Mouse (Mus musculus): ENCODE results near the gene Boc. TPM values are rescaled to one million over a fixed set of nuclear protein-coding genes. Genes with fewer than 3 reads are reported as not detected.

The Boc gene
- polyA plus RNA-seq, 1 experiment from 2014 or later: 30.8 TPM

DNA sequence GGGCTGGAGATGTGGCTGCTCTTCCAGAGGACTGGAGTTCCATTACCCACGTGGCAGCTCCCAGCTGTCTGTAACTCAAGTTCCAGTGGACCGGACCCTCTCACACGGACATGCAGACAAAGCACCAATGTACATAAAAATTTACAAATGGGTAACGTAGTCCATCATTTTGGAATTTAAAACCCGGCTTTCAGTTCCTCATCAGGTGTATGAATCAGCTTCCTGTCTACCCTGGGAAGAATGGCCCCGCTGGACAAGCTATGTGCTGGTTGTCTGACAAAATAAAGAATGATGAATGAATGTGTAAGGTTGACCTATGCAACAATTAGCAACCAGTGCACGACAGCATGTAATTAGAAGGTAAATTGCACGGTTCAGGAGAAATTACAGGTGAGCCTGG lies 5.7 kb upstream of the Boc start:
- no peak for DNase-seq (ENCODE audit: low spot score)
- H3K27ac ChIP-seq (replicated peaks): peak overlapping the region; percentile 82
- no peaks in the 10 kb centered on the region for H3K27me3 ChIP-seq (ENCODE audit: low read depth, poor library complexity, severe bottlenecking)
- H3K4me3 ChIP-seq: no peak overlapping the region
- H3K36me3 ChIP-seq: no peaks in the 10 kb centered on the region
- no peaks in the 10 kb centered on the region for H3K9me3 ChIP-seq (replicated peaks)
- WGBS: 85% methylated on average over 8 of the region's 8 CpGs
- peaks cover 51% of the 10 kb centered on the region for H3K4me1 ChIP-seq

DNA sequence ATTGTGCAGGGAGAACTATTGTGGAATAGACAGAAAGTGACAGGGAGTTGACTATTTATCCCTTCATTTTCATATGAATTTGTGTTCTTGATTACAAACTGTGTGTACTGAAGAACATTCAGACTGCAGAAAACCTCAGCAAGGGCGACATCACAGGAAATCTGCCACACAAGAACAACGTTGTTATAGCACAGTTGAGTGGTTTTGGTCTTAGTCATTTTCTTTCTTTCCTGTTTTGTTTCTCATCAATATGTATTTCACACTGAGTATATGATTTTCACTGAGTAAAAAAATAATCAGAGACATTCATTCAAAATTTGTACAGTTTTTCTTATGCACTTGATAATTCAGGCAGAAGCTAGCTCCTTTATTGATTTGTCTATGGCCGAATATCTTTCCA lies 3.4 kb upstream of the Boc start:
- H3K4me3 ChIP-seq: no peak overlapping the region
- H3K36me3 ChIP-seq: no peaks in the 10 kb centered on the region
- no peak for DNase-seq (ENCODE audit: low spot score)
- H3K27me3 ChIP-seq (ENCODE audit: low read depth, poor library complexity, severe bottlenecking): no peaks in the 10 kb centered on the region
- 82% methylated on average over 3 of the region's 3 CpGs for WGBS
- H3K27ac ChIP-seq (replicated peaks): no peak overlapping the region
- peaks cover 62% of the 10 kb centered on the region for H3K4me1 ChIP-seq
- H3K9me3 ChIP-seq (replicated peaks): no peaks in the 10 kb centered on the region

DNA sequence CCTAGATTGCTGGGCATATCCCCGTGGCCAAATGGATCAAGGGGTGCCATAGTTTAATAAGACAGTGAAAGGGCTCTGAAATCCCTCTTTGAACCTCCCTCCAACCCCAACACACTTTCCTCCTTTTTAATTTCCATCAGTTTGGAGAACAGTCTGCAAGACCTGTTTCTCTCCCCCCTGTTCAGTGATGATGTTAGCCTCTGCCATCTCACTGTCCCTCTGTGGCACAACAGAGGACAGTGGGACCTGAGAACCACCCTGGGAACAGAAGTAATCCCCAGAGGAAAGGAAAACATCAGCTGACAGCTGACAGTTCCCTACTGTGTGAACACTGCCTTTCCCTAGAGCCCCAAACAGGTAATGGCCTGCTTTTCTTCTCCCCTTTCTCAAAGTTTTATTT lies 1.5 kb upstream of the Boc start:
- Histone ChIP-seq H3K4me1 (peaks cover 64% of the 10 kb centered on the region), H3K9me3 (replicated peaks) (no peaks in the 10 kb centered on the region), H3K27ac (replicated peaks) (peak overlapping the region; percentile 99), H3K36me3 (no peaks in the 10 kb centered on the region), H3K27me3 (ENCODE audit: low read depth, poor library complexity, severe bottlenecking) (no peaks in the 10 kb centered on the region), H3K4me3 (no peak overlapping the region)
- WGBS: 23% methylated on average over 1 of the region's 1 CpGs
- no peak for DNase-seq (ENCODE audit: low spot score)

DNA sequence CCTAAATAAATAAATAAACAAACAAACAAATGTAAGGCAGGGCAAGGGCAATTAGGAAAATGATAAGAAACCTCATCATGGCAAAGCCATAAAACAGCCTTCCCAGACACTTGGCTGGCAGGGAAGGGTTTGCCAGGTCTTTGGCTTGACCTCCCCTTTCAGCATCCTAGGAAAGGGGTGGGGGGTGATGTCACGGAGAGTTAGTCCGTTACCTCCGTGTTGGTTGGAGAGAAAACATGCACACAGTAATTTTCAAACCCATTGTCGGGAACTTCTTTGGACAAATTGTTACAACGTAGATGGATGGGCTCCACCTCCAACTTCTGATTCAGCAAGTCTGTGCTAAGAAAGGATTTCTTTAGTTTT lies 616 bp upstream of the Boc start:
- H3K9me3 ChIP-seq (replicated peaks): no peaks in the 10 kb centered on the region
- peak overlapping the region; percentile 99 for H3K27ac ChIP-seq (replicated peaks)
- peak overlapping the region; percentile 78 for H3K4me3 ChIP-seq
- H3K36me3 ChIP-seq: 0 out of 2 replicates have a peak, but pooled peaks cover 5% of the 10 kb centered on the region
- H3K27me3 ChIP-seq (ENCODE audit: low read depth, poor library complexity, severe bottlenecking): no peaks in the 10 kb centered on the region
- H3K4me1 ChIP-seq: peaks cover 62% of the 10 kb centered on the region
- DNase-seq (ENCODE audit: low spot score): no peak
- 8% methylated on average over 5 of the region's 5 CpGs for WGBS

DNA sequence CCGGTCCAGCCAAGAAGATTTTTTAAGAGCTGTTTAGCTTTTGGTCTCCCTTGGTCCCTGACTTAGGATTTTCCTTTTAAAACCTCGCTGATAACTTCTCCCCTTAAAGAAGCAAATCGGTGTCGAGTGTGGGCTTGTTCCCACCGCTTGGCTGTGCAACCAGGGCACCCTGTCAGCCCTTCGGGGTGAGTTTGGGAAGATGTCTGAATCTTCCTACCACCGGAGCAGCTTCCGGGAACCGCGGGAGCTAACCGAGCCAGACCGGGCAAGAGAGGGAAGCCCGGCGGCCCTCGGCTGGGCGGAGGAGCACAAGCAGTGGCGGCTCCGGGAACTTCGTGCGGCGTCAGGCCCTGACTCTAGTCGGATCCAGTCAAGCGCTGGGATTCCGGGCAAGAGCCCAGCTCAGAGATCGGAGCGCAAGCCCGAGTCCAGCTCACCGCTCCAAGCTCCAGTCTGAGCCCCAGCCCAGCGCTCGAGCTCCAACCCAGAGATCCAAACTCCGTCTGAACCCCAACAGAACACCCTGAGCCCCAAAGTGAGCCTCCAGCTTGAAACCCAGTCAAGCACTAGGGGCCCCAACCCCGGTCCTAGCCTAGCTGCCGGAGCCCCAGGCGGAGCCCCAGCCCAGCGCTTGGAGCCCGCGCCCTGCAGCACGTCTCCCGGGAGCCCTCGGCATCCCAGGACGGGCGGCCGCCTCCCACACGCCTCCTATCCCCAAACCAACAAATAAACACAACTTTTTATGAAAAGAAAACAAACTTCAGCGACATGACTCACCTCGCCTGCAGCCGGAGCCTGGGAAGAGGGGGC lies 831 bp downstream of the Boc start:
- peaks cover 75% of the 10 kb centered on the region for H3K4me1 ChIP-seq
- peak; percentile 71 for DNase-seq (ENCODE audit: low spot score)
- peak overlapping the region; percentile 99 for H3K27ac ChIP-seq (replicated peaks)
- 2% methylated on average over 47 of the region's 47 CpGs for WGBS
- H3K4me3 ChIP-seq: peak overlapping the region; percentile 78
- H3K36me3 ChIP-seq: peaks cover 18% of the 10 kb centered on the region
- H3K27me3 ChIP-seq (ENCODE audit: low read depth, poor library complexity, severe bottlenecking): no peaks in the 10 kb centered on the region
- no peaks in the 10 kb centered on the region for H3K9me3 ChIP-seq (replicated peaks)

DNA sequence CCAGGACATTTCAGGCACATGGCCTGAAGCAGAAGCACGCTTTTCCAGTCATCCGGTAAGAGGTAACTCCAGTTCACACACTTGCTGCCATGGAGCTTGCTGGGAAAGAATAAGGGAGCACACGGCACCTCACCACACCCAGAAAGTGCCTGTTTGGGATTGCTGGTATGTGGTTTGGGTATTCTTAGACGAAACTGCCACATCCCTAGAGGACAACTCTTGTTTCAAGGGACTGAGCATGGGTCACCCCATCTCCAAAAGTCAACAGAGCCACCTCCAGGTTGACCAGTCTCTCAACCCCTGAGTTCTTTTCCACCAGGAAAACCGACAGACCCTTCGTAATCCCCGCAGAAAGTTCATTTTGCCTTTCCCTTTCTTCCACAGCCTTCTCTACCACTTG lies 1.6 kb downstream of the Boc start:
- Histone ChIP-seq H3K36me3 (peaks cover 26% of the 10 kb centered on the region), H3K4me3 (peak overlapping the region; percentile 78), H3K27me3 (ENCODE audit: low read depth, poor library complexity, severe bottlenecking) (no peaks in the 10 kb centered on the region), H3K9me3 (replicated peaks) (no peaks in the 10 kb centered on the region), H3K27ac (replicated peaks) (peak overlapping the region; percentile 99), H3K4me1 (peaks cover 83% of the 10 kb centered on the region)
- DNase-seq (ENCODE audit: low spot score): no peak
- WGBS: 28% methylated on average over 7 of the region's 7 CpGs

DNA sequence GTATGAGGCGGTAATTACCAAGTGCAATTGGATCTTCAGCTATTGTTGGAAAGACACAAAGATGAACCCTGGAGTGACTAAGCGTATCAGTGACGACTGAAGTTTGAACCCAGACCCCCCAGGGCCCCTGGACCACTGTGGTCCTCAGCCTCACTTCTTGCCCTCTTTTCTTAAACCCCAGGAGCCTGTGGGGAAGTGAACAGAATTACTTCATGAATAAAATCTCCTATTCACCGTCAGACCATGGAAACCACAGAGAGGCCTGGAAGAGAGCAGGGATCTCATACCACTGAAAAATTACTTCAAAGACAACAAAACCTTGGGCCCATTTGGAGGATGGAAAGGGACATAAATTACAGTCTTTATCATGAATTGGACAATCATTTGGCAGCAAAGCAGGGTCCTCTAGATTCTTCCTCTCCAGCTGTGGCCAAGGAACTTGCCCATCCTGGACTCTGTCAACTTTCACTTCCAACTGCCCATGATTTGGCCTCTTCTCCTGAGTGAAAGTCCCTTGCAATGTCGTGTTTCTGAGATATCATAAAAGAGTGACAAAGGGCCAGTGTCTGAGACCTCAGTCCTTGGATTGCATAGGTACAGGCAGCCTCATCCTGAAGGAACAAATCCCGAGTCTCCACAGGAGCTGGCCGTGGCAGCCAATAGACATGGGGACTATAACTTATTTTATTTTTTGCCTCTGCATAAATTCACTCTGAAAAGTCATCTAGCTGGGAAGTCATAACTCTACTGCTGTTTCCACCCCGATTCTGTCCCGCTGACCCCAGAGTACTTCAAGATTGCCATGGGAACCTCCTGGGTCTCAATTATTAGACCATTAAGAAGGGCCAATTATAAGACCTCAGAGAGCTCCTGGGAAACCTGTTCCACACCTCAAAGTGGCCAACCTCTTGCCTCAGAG lies 2.6 kb downstream of the Boc start:
- Histone ChIP-seq H3K27ac (replicated peaks) (peak overlapping the region; percentile 99), H3K4me1 (peaks cover 93% of the 10 kb centered on the region), H3K36me3 (peaks cover 36% of the 10 kb centered on the region), H3K27me3 (ENCODE audit: low read depth, poor library complexity, severe bottlenecking) (no peaks in the 10 kb centered on the region), H3K9me3 (replicated peaks) (no peaks in the 10 kb centered on the region), H3K4me3 (peak overlapping the region; percentile 78)
- DNase-seq (ENCODE audit: low spot score): peak; percentile 15
- 39% methylated on average over 9 of the region's 9 CpGs for WGBS

DNA sequence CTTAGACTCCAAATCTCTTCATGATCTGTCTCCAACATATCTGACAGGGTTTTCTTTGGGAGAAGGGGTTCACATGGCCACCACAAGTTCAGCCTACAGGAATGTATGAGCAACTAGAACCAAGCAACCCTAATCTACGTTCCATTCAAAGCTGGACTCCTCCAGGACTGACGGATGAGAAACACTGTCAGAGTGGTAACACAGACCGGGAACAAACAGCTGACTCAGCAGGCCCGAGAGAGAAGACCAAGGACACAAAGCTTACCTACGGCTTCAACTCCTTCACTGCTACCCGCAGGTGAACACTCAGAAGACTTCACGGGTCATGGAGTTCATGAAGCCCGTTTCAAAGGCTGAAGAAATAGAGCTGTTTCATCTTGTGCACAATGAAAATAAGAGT lies 4.8 kb downstream of the Boc start:
- peaks cover 93% of the 10 kb centered on the region for H3K4me1 ChIP-seq
- peak; percentile 9 for DNase-seq (ENCODE audit: low spot score)
- no peaks in the 10 kb centered on the region for H3K9me3 ChIP-seq (replicated peaks)
- peaks cover 58% of the 10 kb centered on the region for H3K36me3 ChIP-seq
- H3K27me3 ChIP-seq (ENCODE audit: low read depth, poor library complexity, severe bottlenecking): no peaks in the 10 kb centered on the region
- WGBS: 79% methylated on average over 8 of the region's 8 CpGs
- H3K4me3 ChIP-seq: peak overlapping the region; percentile 45; the same call in 1 of the 2 replicates
- H3K27ac ChIP-seq (replicated peaks): no peak overlapping the region; the same call in 1 of the 2 replicates

DNA sequence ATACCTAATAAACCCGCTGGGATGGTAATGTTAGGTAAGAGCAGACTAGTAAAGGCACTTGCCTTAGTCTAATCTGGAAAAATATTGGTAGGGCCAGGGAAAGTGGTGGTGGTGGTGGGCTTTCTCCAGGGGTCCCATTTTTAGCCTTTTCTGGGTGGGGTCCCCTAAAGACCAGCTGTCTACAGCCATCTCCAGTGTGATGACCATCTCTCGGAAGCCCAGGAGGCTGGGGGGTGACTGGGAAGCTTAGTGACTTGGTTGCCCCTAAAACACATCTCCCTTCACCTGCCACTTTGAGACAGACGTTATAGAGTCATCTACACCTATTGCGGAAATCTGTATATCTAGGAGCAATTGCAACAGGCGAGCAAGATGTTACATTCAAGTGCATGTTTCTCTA lies 6.0 kb downstream of the Boc start:
- DNase-seq (ENCODE audit: low spot score): no peak
- WGBS: 83% methylated on average over 5 of the region's 5 CpGs
- peaks cover 93% of the 10 kb centered on the region for H3K4me1 ChIP-seq
- H3K36me3 ChIP-seq: peaks cover 69% of the 10 kb centered on the region
- H3K27me3 ChIP-seq (ENCODE audit: low read depth, poor library complexity, severe bottlenecking): no peaks in the 10 kb centered on the region
- H3K9me3 ChIP-seq (replicated peaks): no peaks in the 10 kb centered on the region
- peak overlapping the region; percentile 45; the same call in 1 of the 2 replicates for H3K4me3 ChIP-seq
- H3K27ac ChIP-seq (replicated peaks): peak overlapping the region; percentile 52

DNA sequence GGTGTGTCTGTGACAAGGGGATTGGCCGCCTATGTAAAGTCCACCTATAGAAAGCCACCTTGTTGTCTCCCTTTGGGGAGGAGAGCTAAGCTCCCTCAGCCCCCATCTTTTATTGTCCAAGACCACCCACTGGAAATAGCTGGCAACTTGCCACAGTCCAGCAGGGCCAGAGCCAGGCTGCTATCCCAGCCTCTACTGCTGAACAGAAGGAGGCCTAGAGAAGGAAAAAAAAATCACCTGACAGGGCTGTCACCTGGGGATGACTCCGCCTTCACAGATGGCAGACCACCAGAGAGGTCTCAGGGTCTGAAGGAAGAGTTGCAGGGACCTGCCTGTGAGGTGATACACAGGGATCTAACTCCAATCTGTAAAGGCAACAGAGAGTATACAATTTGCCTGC lies 6.7 kb downstream of the Boc start:
- H3K36me3 ChIP-seq: peaks cover 76% of the 10 kb centered on the region
- WGBS: 60% methylated on average over 2 of the region's 2 CpGs
- peaks cover 96% of the 10 kb centered on the region for H3K4me1 ChIP-seq

DNA sequence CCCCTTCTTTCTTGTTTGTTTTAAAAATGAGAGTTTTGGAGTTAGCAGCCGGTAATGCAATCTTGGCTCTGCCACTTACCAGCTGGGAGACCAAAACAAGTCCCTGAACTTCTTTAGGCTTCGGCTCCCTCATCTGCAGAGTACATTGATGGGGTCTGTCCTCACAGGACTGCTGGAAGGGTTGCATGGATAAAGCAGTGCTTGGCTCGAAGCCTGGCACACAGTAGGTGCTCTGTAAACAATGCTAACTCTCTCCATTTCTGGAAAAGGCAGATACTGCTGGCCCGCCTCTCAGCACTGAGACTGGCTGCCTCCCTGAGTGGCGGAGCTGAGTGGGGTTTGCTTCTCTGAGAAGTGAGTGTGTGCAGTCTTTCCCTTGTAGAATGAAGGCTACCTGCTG lies 7.2 kb downstream of the Boc start:
- WGBS: 46% methylated on average over 5 of the region's 5 CpGs
- no peaks in the 10 kb centered on the region for H3K27me3 ChIP-seq (ENCODE audit: low read depth, poor library complexity, severe bottlenecking)
- no peak for DNase-seq (ENCODE audit: low spot score)
- peaks cover 96% of the 10 kb centered on the region for H3K4me1 ChIP-seq
- H3K36me3 ChIP-seq: peaks cover 81% of the 10 kb centered on the region
- peak overlapping the region; percentile 73 for H3K27ac ChIP-seq (replicated peaks)
- H3K9me3 ChIP-seq (replicated peaks): no peaks in the 10 kb centered on the region
- H3K4me3 ChIP-seq: peak overlapping the region; percentile 45; the same call in 1 of the 2 replicates

More for the DNA sequence above, 6.7 kb downstream of the Boc start:
- Histone ChIP-seq H3K9me3 (replicated peaks) (no peaks in the 10 kb centered on the region), H3K27me3 (ENCODE audit: low read depth, poor library complexity, severe bottlenecking) (no peaks in the 10 kb centered on the region), H3K4me3 (peak overlapping the region; percentile 45; the same call in 1 of the 2 replicates), H3K27ac (replicated peaks) (peak overlapping the region; percentile 73; the same call in 1 of the 2 replicates)
- DNase-seq (ENCODE audit: low spot score): no peak

DNA sequence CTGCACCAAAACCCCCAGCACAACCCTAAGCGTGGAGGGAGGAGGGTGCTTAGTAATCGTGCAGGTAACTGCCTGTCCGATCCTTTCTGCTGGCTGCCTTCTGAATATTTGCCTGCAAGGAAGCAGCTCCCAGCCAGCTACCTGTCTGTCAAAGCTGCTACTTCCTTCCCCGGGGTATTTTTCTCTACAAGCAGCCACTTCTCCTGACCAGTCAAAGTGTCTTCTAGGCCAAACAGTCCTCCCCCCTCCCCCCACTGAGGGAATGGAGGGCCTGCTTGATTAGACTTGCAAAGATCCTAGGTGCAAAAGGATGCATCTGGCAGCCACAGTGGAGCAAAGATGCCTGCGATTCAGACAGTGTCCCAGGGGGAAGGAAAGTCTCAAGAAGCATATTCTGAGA lies 7.9 kb downstream of the Boc start:
- Histone ChIP-seq H3K9me3 (replicated peaks) (no peaks in the 10 kb centered on the region), H3K27me3 (ENCODE audit: low read depth, poor library complexity, severe bottlenecking) (no peaks in the 10 kb centered on the region), H3K4me3 (peak overlapping the region; percentile 30; the same call in 1 of the 2 replicates), H3K27ac (replicated peaks) (peak overlapping the region; percentile 65), H3K4me1 (peaks cover 96% of the 10 kb centered on the region), H3K36me3 (peaks cover 88% of the 10 kb centered on the region)
- DNase-seq (ENCODE audit: low spot score): peak; percentile 28
- 39% methylated on average over 5 of the region's 5 CpGs for WGBS
